Mouse (Mus musculus): Measurements from ENCODE around the gene Map3k7cl.

Map3k7cl gene

DNA sequence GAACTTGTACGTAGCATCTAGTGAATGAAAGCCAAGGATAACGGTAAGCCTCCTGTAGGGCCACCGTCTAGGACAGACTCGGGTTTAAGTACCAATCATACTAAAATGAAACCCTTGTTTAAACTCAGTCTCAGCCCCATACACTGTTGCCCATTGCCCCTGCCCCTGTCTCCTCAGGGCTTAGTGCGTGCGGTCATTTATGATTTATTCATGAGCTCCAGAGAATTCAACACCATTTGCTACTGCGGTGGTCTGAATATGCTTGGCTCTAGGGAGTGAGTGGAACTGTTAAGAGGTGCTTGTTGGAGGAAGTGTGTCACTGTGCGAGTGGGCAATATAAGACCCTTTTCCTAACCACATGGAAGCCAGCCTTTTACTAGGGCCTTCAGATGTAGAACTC lies 34.7 kb downstream of the Map3k7cl start:
- DNase-seq, result no peak

- DNase-seq, result no peak
Observed at GRCm38 (mm10) chr16:87594145-87594544, 41.0 kb downstream of the Map3k7cl start.

GRCm38 (mm10) chr16:87595149-87595548 lies 42.0 kb downstream of the Map3k7cl start:
- no peak for DNase-seq

DNA sequence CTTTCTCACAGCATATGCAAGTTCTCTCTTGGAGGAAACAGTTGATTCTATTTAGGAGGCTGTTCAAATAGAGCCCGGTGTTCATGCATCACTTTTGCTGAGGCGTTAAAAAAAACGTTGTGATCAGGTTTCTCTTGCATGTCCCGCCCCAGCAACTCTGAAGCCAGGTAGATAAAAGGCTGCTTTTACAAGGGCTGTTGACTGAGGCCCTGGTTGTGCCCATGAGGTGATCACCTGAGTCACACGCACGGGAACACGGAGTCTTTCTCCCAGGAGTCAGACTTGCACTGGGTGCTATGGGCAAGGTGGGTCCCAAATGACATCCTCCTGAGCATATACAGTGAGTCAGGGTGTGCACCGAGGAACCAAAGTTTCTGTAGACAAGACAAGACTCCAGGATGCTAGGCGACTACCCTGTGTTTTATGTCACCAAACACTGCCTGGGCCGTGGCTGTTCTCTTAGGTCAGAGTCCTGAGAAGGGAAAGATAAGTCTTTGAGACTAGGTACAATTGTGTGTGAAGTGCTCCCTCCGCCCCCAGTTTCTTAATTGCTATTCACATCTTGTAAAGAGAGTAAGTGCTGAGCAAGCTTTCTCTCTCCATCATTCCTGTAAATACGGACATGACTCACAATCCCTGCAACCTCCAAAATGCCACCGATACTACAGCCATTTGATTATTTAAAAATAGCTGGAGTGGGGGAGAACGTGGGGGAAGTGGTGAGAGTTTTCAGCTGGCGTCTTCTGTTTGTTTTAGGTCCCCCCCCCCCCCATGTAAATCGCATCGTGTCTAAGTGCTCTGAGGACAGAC lies 49.8 kb downstream of the Map3k7cl start:
- no peak for DNase-seq

- DNase-seq, result no peak
Observed at GRCm38 (mm10) chr16:87604002-87604401, 50.9 kb downstream of the Map3k7cl start.

- DNase-seq, result no peak
Observed at GRCm38 (mm10) chr16:87604883-87605282, 51.8 kb downstream of the Map3k7cl start.

- no peak for DNase-seq
Observed at GRCm38 (mm10) chr16:87607383-87607782, 54.3 kb downstream of the Map3k7cl start.

GRCm38 (mm10) chr16:87607959-87608358 lies 54.8 kb downstream of the Map3k7cl start:
- DNase-seq, result no peak

DNA sequence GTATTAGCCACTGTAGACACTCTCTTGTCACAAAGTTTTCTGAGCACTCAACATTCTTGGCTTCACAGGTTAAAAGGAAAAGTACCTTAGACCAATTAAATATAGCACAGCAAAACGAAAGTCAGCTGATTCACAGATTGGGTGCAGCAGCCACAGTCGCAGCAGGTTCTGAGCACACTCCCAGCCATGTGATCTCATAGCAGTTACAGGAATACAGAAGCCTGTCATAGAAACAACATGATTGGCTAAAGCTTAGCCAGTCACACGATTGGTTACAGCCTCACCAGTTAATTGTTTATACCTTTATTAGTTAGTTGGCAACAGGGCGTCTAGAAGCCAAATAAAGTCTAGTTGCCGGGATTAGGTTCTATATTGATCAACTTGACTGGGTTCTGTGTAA lies 57.0 kb downstream of the Map3k7cl start:
- no peak for DNase-seq

- DNase-seq, result no peak
Observed at GRCm38 (mm10) chr16:87610556-87611295, 57.6 kb downstream of the Map3k7cl start.

- DNase-seq, result no peak
Observed at GRCm38 (mm10) chr16:87611420-87611819, 58.3 kb downstream of the Map3k7cl start.

DNA sequence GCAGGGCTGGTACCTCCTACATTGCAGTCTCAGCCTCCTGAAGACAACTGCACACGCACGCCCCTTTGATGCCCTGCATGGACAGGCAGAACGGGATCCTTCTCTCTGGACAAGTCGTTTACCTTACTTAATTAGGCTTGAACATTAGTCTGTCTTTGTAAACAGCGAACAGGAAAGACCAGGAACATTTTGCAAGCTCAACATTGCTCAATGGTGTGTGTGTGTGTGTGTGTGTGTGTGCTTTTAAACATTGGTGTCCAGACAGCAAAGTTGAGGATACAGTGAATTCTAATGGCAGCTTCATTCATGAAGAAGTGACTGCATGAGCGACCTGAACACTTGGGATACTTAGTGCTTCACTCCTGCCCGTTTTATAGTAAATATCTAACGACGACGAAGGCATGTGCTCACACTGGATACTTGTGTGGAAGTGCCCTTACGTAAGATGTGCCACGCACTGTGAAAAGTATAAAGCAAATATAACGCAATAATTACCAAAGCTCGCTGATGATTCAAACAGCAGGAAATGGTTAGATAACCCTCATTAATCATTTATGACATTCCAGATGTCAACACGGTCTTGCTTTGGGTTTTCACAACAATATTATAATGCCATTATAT lies 59.2 kb downstream of the Map3k7cl start:
- no peak for DNase-seq

DNA sequence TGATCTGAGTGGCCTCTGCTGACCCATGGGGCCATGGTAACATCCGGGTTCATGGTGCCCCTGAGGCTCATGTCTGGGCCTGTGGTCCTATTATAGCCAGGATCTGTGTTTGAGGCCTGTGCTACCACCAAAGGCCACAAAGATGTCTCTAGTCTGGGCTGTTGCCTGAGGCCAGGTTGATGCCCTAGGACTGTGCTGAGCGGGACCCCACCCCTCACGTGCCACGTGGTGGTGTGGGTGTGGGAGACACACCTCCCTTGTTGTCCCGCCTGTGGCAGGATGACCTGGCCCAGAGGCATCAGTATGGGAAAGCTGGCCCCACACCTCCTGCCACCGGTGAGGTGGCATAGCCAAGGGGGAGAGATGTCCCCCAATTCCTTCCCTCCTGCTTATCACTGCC lies 64.2 kb downstream of the Map3k7cl start:
- DNase-seq, result no peak

GRCm38 (mm10) chr16:87621246-87621645 lies 68.1 kb downstream of the Map3k7cl start:
- DNase-seq, result no peak

DNA sequence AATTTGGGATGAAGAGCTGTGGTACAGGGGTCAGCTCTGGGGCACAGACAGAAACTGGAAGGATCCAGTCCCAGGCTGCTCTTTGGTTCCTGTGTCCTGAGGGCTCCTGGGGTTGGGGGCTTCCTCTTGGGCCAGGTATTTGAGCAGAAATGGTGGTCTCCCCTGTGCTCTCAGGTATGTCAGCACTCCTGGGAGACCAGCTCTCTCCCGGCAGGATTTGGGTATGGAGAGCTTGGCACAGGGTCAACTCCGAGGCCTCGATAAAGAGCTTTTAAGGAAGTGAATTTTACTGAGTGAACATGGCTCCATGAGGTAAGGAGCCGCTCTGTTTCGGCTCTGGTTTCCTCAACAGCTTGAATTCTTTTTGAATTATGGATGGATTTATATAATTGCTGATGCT lies 70.8 kb downstream of the Map3k7cl start:
- no peak for DNase-seq

GRCm38 (mm10) chr16:87624937-87625336 lies 71.8 kb downstream of the Map3k7cl start:
- no peak for DNase-seq

DNA sequence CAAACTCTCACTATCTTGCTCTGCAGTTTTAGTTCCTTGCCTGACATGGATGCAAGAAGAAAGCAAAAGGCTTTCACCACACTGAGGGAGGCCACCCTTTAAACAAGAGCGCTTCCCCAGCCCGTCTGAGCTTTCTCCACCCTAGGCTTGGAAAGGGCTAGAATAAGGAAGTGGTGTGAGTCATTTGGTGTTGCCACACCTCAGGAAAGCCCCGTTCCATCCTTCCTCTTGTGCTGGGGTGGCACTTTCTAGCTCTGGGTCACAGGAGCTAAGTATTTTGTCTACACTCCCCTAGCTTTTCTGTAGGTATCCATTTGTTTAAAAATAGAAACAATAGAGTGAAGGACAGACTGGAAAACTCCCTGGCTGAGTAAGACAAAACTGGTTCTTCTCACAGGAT lies 72.2 kb downstream of the Map3k7cl start:
- no peak for DNase-seq

DNA sequence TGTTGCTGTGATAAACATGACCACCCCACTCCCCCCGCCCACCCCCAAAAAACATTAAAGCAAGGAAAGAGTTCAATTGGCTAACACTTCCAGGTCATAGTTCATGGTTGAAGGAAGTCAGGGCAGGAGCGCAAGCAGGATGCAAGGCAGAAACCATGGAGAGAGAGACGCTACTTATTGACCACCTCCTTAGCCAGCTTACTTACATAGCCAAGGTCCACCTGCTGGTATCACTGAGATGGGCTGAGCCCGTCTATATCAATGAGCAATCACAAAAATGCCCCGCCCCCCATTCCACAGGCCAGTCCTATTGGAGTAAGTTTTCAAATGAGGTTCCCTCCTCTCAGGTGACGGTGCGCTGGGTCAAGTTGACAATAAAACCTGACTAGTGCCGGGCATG lies 72.7 kb downstream of the Map3k7cl start:
- DNase-seq, result no peak

DNA sequence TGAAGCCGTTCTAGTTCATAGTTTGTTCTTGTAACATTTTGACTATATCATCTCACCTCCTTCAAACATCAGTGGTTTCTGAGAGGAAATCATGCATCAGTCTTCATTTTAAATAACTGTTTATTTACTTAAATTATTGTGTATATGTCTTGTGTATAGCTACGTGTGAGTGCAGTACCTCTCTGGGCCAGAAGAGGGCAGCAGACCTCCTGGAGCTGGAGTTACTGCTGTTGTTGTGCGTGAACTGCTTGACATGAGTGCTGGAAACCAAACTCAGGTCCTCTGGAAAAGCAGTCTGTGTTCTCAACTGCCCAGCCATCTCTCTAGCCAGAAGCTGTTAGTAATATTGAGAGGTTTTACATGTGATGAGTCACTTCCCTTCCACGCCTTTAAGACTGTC lies 73.6 kb downstream of the Map3k7cl start:
- DNase-seq, result no peak

DNA sequence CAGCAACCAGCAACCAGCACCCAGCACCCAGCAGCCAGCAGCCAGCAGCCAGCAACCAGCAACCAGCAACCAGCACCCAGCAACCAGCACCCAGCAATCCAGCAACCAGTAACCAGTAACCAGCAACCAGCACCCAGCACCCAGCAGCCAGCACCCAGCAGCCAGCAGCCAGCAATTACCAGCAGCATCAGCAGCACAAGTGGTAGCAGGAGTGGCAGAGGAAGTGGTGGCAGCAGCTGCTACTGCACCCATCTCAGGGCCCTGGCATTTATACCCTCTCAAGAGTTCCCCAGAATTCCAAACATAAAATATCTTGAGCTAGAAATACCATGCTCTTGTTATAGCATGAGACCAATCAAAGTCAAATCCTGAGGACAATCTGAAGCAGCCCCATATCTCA lies 81.6 kb downstream of the Map3k7cl start:
- no peak for DNase-seq

DNA sequence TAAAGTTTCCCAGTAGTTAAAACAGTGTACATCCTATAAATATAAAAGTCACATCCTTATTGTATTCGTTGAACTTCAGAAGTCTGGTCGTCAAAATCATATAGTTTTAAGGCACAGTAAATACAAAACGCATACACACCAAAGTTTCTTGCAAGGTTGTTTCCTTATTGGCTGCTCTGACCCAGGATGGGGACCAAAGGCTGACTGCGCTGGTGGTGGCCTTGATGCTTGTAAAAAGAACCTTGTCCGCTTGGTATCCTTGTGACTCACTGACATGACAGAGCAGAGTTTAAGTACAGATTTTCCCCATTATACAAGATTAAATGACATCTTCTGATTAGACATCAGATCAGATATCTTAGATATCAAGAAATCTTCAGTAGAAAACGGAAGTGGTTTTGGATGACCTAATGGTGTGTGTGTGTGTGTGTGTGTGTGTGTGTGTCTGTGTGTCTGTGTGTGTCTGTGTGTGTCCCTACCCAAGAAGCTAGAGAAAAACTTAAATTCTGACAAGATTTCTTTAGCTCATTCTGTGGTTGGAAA lies 82.2 kb downstream of the Map3k7cl start:
- no peak for DNase-seq

GRCm38 (mm10) chr16:87635841-87636240 lies 82.7 kb downstream of the Map3k7cl start:
- DNase-seq, result no peak

- no peak for DNase-seq
Observed at GRCm38 (mm10) chr16:87638098-87638497, 85.0 kb downstream of the Map3k7cl start.

DNA sequence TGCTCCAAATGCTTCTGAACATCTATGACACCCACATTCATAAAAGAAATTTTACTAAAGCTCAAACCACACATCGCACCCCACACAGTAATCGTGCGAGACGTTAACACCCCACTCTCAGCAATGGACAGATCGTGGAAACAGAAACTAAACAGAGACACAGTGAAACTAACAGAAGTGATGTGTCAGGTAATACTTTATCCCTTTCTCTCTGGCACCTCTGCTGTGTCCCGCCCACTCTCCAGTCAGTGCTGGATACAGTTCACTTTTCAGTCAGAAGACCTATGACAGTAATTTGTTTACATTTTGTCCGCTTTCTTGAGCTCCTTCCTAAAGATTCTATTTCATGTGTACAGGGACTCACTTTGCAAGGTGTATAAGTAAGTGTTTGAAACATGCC lies 89.1 kb downstream of the Map3k7cl start:
- no peak for DNase-seq

Measured in cerebellum, postnatal 36 days (tissue).